Mouse (Mus musculus): ENCODE measurements around the gene Arl5b. TPM values are rescaled to one million over a fixed set of nuclear protein-coding genes. Genes with fewer than 3 reads are reported as not detected.

Gene Arl5b
- 1.0 and 1.3 TPM in 2 replicates for polyA plus RNA-seq (2012; rRNA removed)

DNA sequence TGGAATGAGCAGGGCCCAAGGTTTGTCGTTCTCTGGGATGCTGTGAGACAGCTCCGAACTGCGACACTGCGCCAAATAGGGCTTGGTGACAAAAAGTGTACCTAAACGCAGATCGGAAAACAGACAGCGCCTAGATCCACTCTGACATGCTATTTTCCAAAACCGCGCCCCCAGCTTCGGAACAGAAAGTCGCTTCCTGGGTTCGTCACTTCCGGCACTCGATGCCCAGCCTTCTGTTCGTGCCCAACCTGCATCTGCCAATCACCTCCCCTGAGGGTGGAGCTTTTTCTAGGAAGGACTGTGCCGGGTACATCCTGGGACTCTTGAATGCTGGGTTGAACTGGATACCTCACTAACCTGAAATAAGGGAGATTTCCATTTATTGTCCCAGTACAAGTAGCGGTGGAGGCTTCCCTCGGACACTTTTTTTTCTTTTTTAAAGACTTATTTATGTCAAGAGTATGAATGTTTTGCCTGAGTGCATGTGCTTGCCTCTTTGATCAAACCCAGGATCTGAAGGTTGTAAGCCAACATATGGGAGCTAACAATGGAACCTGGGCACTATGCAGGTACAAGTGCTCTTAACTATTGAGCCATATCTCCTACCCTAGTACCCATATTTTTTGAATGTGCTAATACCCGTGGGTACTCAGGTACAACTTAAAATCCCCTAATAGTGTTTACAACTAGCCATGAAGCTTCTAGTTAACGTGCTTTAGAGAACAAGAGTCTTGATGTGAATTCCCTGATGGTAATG, at the start of gene Arl5b:
Gene Arl5b (plus strand): TSS at position 279 of the 757 bp plus-strand sequence.

DNA sequence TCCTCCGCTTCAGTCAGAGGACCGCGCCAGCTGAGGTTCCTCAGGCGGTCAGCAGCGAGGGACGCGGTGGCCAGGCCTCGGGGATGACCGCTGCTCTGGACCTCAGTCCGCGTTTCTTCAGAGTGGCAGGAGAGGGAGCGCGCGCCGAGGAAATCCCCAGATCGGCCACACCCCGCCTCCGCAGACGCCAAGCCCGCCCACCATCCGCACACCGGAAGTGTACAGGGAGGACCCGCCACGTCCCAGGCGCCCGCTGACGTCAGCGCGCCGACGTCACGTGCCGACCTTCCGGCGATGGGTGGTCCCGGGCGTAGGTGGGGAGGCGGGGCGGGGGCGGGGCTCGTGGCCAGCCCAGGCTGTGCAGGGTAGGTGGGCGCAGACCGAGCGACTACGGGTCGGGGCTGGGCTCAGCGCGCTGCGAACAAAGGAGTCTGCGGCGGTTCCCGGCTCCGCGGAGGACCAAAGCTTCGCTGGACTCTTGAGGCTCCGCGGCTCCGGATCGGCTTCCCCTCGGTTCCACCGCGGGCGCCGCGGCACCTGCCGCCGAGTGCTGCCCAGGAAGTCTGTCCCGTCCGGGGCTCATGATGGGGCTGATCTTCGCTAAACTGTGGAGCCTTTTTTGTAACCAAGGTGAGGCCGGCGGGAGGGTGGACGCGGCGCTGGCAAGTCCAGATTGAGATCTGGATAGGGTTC, 5.9 kb downstream of the Arl5b start, which contains the start of gene Nsun6:
Gene Nsun6 (minus strand): TSS at position 125 of the 693 bp plus-strand sequence.

Other genes with a start within 250 kb of the Arl5b start
- 0.15 and 0.16 TPM in 2 replicates for gene Nsun6, start 5.7 kb downstream of the Arl5b start, polyA plus RNA-seq (2012; rRNA removed)